Mouse (Mus musculus) retina, embryonic 14.5 days (tissue): ENCODE data around the gene Ube3a.

ENCODE experiments used
- DNase-seq: peaks from one replicate; pipeline ENCODE4 v3.0.0-alpha.2; 2015; ENCODE audit warnings: low spot score

Gene Ube3a

GRCm38 (mm10) chr7:59228045-59228865 lies at the start of gene Ube3a:
Gene Ube3a, plus strand, starts transcription at chr7:59228750.
- peak; percentile 97 for DNase-seq

GRCm38 (mm10) chr7:59192831-59193230 lies 35.7 kb upstream of the Ube3a start:
- no peak for DNase-seq

GRCm38 (mm10) chr7:59214911-59215310 lies 13.6 kb upstream of the Ube3a start:
- no peak for DNase-seq

GRCm38 (mm10) chr7:59221244-59221643 lies 7.3 kb upstream of the Ube3a start:
- no peak for DNase-seq

GRCm38 (mm10) chr7:59228866-59229182 lies 274 bp downstream of the Ube3a start:
- DNase-seq: no peak

- peak; percentile 66 for DNase-seq
Observed at GRCm38 (mm10) chr7:59229183-59229911, 797 bp downstream of the Ube3a start.

GRCm38 (mm10) chr7:59230304-59230703 lies 1.8 kb downstream of the Ube3a start:
- DNase-seq: no peak

GRCm38 (mm10) chr7:59230768-59231167 lies 2.2 kb downstream of the Ube3a start:
- DNase-seq: no peak

- no peak for DNase-seq
Observed at GRCm38 (mm10) chr7:59231960-59232359, 3.4 kb downstream of the Ube3a start.

GRCm38 (mm10) chr7:59234773-59235401 lies 6.3 kb downstream of the Ube3a start:
- DNase-seq: no peak

GRCm38 (mm10) chr7:59243257-59243656 lies 14.7 kb downstream of the Ube3a start:
- DNase-seq: no peak

GRCm38 (mm10) chr7:59245541-59245940 lies 17.0 kb downstream of the Ube3a start:
- no peak for DNase-seq

GRCm38 (mm10) chr7:59253373-59253772 lies 24.8 kb downstream of the Ube3a start:
- no peak for DNase-seq

GRCm38 (mm10) chr7:59265538-59265937 lies 37.0 kb downstream of the Ube3a start:
- DNase-seq: no peak

GRCm38 (mm10) chr7:59271775-59272174 lies 43.2 kb downstream of the Ube3a start:
- no peak for DNase-seq

GRCm38 (mm10) chr7:59312576-59312975 lies 84.0 kb downstream of the Ube3a start:
- no peak for DNase-seq

- no peak for DNase-seq
Observed at GRCm38 (mm10) chr7:59322759-59323158, 94.2 kb downstream of the Ube3a start.
